In the genomic region with DNA sequence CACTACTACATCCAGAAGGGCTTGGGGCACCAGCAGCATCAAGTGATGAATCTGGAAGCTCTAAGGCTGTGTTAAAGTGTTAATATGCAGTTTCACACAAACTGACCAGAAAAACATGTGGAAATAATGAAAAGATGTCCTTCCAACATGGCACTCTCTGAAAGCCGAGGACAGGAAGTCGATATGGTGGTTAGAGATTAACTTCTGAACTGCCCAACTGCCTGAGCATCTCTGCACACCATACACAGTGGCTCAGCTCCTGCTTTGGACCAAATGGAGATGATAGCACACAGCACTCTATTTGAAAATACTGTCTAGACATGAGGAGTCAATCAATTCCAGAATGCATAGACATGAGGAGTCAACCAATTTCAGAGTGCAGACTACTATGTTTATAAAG, we compare ENCODE assay signal across 21 mouse cellular contexts. TPM values are rescaled to one million over a fixed set of nuclear protein-coding genes. Genes with fewer than 3 reads are reported as not detected.
DNase-seq lines count a peak whose midpoint lies in the region; ATAC-seq and TF ChIP-seq lines count a peak whose summit lies in the region.
"Had no signal": no experiment of that assay in that cellular context is flagged by ENCODE, and none has a peak within 500 bp of the region (broad histone marks: within the 10 kb centered on the region; RNA-seq: fewer than 3 reads in every experiment).

No protein-coding gene starts in this region.

- H3K4me2 ChIP-seq in liver, embryonic 16.5 days (ENCODE audit: low read depth, low read length), result no peak overlapping the region
- no peak overlapping the region for H3K4me2 ChIP-seq in liver, embryonic 11.5 days
- no peak overlapping the region for H3K4me2 ChIP-seq in liver, postnatal 0 days (ENCODE audit: low read depth, low read length)
- no peak overlapping the region for H3K4me2 ChIP-seq in liver, embryonic 12.5 days

- no peak for TF ChIP-seq CTCF in liver, adult 2 months (IDR thresholded peaks at IDR 0.05; ENCODE audit: low read depth, low read length)
- no peak for TF ChIP-seq CTCF in liver, postnatal 0 days (IDR thresholded peaks at IDR 0.05; ENCODE audit: low read depth)

- H3K4me3 ChIP-seq in liver, adult 2 months (ENCODE audit: insufficient read depth, low read depth, low read length), result no peak overlapping the region
- H3K4me3 ChIP-seq in liver, embryonic 16.5 days (ENCODE audit: low read depth, low read length), result no peak overlapping the region
- H3K4me3 ChIP-seq in liver, embryonic 11.5 days (ENCODE audit: low read depth, low read length), result no peak overlapping the region
- no peak overlapping the region for H3K4me3 ChIP-seq in liver, postnatal 0 days (ENCODE audit: low read depth, low read length)
- no peak overlapping the region for H3K4me3 ChIP-seq in liver, embryonic 12.5 days

- peaks cover 47% of the 10 kb centered on the region for H3K79me2 ChIP-seq in liver, adult 2 months (ENCODE audit: control insufficient read depth, insufficient read depth, low read length)

- TF ChIP-seq POLR2A in liver, adult 2 months (IDR thresholded peaks at IDR 0.05; ENCODE audit: extremely low read depth, insufficient read depth, low read length), result no peak

- H3K4me1 ChIP-seq in liver, adult 2 months (ENCODE audit: control insufficient read depth, insufficient read depth, low read length), result peaks cover 8% of the 10 kb centered on the region
- H3K4me1 ChIP-seq in liver, embryonic 16.5 days (ENCODE audit: control insufficient read depth, low read depth, low read length), result no peaks in the 10 kb centered on the region; the same call in 1 of the 2 replicates
- peaks cover 21% of the 10 kb centered on the region for H3K4me1 ChIP-seq in liver, embryonic 11.5 days (replicated peaks; ENCODE audit: control insufficient read depth, insufficient read depth, low read length)
- peaks cover 22% of the 10 kb centered on the region for H3K4me1 ChIP-seq in liver, postnatal 0 days (ENCODE audit: insufficient read depth)
- H3K4me1 ChIP-seq in liver, embryonic 12.5 days, result peaks cover 35% of the 10 kb centered on the region

- TF ChIP-seq EP300 in liver, postnatal 0 days (IDR thresholded peaks at IDR 0.05; ENCODE audit: low read depth), result no peak

- 0 out of 2 replicates have a peak, but pooled peaks have one; percentile 43 for ATAC-seq in liver, embryonic 16.5 days (ENCODE audit: low read depth)
- no peak for ATAC-seq in liver, embryonic 11.5 days (replicated peaks; ENCODE audit: low FRiP score)
- ATAC-seq in liver, postnatal 0 days, result peak; percentile 75
- ATAC-seq in liver, embryonic 12.5 days, result no peak
- ATAC-seq: activated CD4-positive, CD25-positive, alpha-beta regulatory T cell, adult 4 months; CD4-positive, CD25-positive, alpha-beta regulatory T cell, adult 4 months; Patski had no signal

- no peaks in the 10 kb centered on the region for H3K36me3 ChIP-seq in liver, adult 2 months (ENCODE audit: control insufficient read depth, insufficient read depth, low read length)
- no peaks in the 10 kb centered on the region for H3K36me3 ChIP-seq in liver, embryonic 16.5 days (ENCODE audit: control insufficient read depth, insufficient read depth)
- no peaks in the 10 kb centered on the region for H3K36me3 ChIP-seq in liver, embryonic 11.5 days (ENCODE audit: control insufficient read depth, insufficient read depth, low read length)
- no peaks in the 10 kb centered on the region for H3K36me3 ChIP-seq in liver, postnatal 0 days (replicated peaks; ENCODE audit: insufficient read depth, low read length)
- H3K36me3 ChIP-seq in liver, embryonic 12.5 days, result no peaks in the 10 kb centered on the region
- H3K36me3 ChIP-seq: G1E had no signal

- WGBS in liver, adult 2 months, result 7% methylated on average over 2 of the region's 2 CpGs
- WGBS in liver, embryonic 16.5 days (ENCODE audit: insufficient replicate concordance), result 24% methylated on average over 2 of the region's 2 CpGs
- 57% methylated on average over 2 of the region's 2 CpGs for WGBS in liver, embryonic 11.5 days
- 36% methylated on average over 2 of the region's 2 CpGs for WGBS in liver, postnatal 0 days (ENCODE audit: insufficient replicate concordance)
- 17% methylated on average over 2 of the region's 2 CpGs for WGBS in liver, embryonic 12.5 days (ENCODE audit: insufficient replicate concordance)

- H3K9ac ChIP-seq in liver, adult 2 months (ENCODE audit: low read depth, low read length), result no peak overlapping the region
- no peak overlapping the region for H3K9ac ChIP-seq in liver, embryonic 16.5 days (ENCODE audit: low read depth, low read length)
- no peak overlapping the region for H3K9ac ChIP-seq in liver, embryonic 11.5 days (ENCODE audit: low read depth, low read length)
- no peak overlapping the region for H3K9ac ChIP-seq in liver, postnatal 0 days (replicated peaks)
- no peak overlapping the region for H3K9ac ChIP-seq in liver, embryonic 12.5 days

- no peaks in the 10 kb centered on the region for H3K9me3 ChIP-seq in liver, embryonic 16.5 days (replicated peaks; ENCODE audit: control insufficient read depth, low read length)
- H3K9me3 ChIP-seq in liver, embryonic 11.5 days (ENCODE audit: control insufficient read depth, low read length), result no peaks in the 10 kb centered on the region
- no peaks in the 10 kb centered on the region for H3K9me3 ChIP-seq in liver, postnatal 0 days (ENCODE audit: low read length)
- H3K9me3 ChIP-seq in liver, embryonic 12.5 days (replicated peaks), result no peaks in the 10 kb centered on the region

- H3K27me3 ChIP-seq in liver, adult 2 months (ENCODE audit: control insufficient read depth, insufficient read depth, low read length), result no peaks in the 10 kb centered on the region
- no peaks in the 10 kb centered on the region for H3K27me3 ChIP-seq in liver, embryonic 16.5 days (ENCODE audit: control insufficient read depth, insufficient read depth, low read depth, low read length)
- H3K27me3 ChIP-seq in liver, embryonic 11.5 days (replicated peaks; ENCODE audit: control insufficient read depth, insufficient read depth, low read length), result no peaks in the 10 kb centered on the region
- H3K27me3 ChIP-seq in liver, postnatal 0 days (ENCODE audit: insufficient read depth, low read length), result no peaks in the 10 kb centered on the region
- H3K27me3 ChIP-seq in liver, embryonic 12.5 days (replicated peaks), result no peaks in the 10 kb centered on the region
- H3K27me3 ChIP-seq: CH12.LX, Patski had no signal

- peak; percentile 52 for DNase-seq in liver, adult 2 months (ENCODE audit: extremely low read depth, low read depth, low spot score)
- DNase-seq in liver, result no peak
- DNase-seq in liver, embryonic 11.5 days (ENCODE audit: low spot score), result no peak
- DNase-seq in liver, postnatal 0 days, result no peak
- DNase-seq: adrenal gland, adult 2 months; adrenal gland, adult 8-10 months; adrenal gland, postnatal 10 days; adrenal gland, postnatal 14 days; adrenal gland, postnatal 25 days; adrenal gland, postnatal 36 days; B cell, adult 2 months; cerebellum, adult 11 months; cerebellum, adult 11-12 months; cerebellum, adult 18-20 months had no signal

- no peak overlapping the region for H3K27ac ChIP-seq in liver, adult 2 months (replicated peaks; ENCODE audit: insufficient read depth, low read depth, low read length)
- no peak overlapping the region for H3K27ac ChIP-seq in liver, embryonic 16.5 days (ENCODE audit: low read length)
- no peak overlapping the region for H3K27ac ChIP-seq in liver, embryonic 11.5 days (ENCODE audit: low read depth, low read length)
- peak overlapping the region; percentile 19; the same call in 1 of the 2 replicates for H3K27ac ChIP-seq in liver, postnatal 0 days (ENCODE audit: low read depth)
- H3K27ac ChIP-seq in liver, embryonic 12.5 days, result no peak overlapping the region

RNA-seq across cellular contexts. Expression of gene Trio, which starts 40.8 kb away (rescaled TPM):
- total RNA-seq in liver, adult 2 months (2014; rRNA removed), result 17.9 and 25.4 TPM in 2 replicates
- 5.8 and 10.6 TPM in 2 replicates for polyA plus RNA-seq in liver, adult 2 months (2012; rRNA removed)
- 2.7 and 3.2 TPM in 2 replicates for polyA plus RNA-seq in liver, embryonic 16.5 days (2015; fragmentation: Nextera tagmentation; extraction: Ambion mirVana)
- polyA plus RNA-seq in liver, embryonic 11.5 days (2014; fragmentation: Nextera tagmentation; extraction: Ambion mirVana), result 9.4 and 14.0 TPM in 2 replicates
- polyA plus RNA-seq in liver, postnatal 0 days (2015; fragmentation: Nextera tagmentation; extraction: Ambion mirVana), result 5.1 and 5.5 TPM in 2 replicates
- 5.2 and 5.6 TPM in 2 replicates for polyA plus RNA-seq in liver, embryonic 12.5 days (2016; fragmentation: Nextera tagmentation; extraction: Ambion mirVana)
- polyA plus RNA-seq: G1E had no signal

Comparison
In these comparisons a context has a peak if more than half of its experiments do, and no peak if none do; other contexts are left out.
1. ATAC-seq: peak in liver, embryonic 16.5 days (single experiment) and liver, postnatal 0 days (single experiment); none in liver, embryonic 11.5 days (single experiment) and liver, embryonic 12.5 days (single experiment).